Mouse (Mus musculus) limb, embryonic 12.5 days (tissue): Measurements from ENCODE around the gene Ppia. TPM values are rescaled to one million over a fixed set of nuclear protein-coding genes. Genes with fewer than 3 reads are reported as not detected.
"Not testable (repeated sequence)": the region's sequence is repeated elsewhere in the genome, so short reads cannot be mapped to it uniquely, and the experiment has no call there.

Source experiments
- ATAC-seq: fragments of 200-750 bp; cut with Nextera tagmentation; 2 replicates; pipeline ENCODE4 v1.8.0; 2017; ENCODE audit warnings: low read depth, moderate TSS enrichment; ENCODE audit not compliant: insufficient number of reproducible peaks, insufficient read depth, low FRiP score, low TSS enrichment
- H3K27ac ChIP-seq: fragments of 300-500 bp; sonication (generic); 2 replicates; pipeline ENCODE4 v1.5.1; 2016; ENCODE audit warnings: mild to moderate bottlenecking, moderate library complexity
- H3K27me3 ChIP-seq: fragments of 300-500 bp; sonication (generic); 2 replicates; pipeline ENCODE4 v1.6.1; 2016; ENCODE audit warnings: mild to moderate bottlenecking, moderate library complexity
- H3K36me3 ChIP-seq: fragments of 300-500 bp; sonication (generic); 2 replicates; pipeline ENCODE4 v1.6.1; 2016; ENCODE audit warnings: mild to moderate bottlenecking, moderate library complexity
- H3K4me1 ChIP-seq: fragments of 300-500 bp; sonication (generic); replicated peaks from 2 replicates; pipeline ENCODE4 v1.6.1; 2016
- H3K4me2 ChIP-seq: fragments of 300-500 bp; sonication (generic); 2 replicates; pipeline ENCODE4 v1.6.1; 2016; ENCODE audit warnings: mild to moderate bottlenecking, moderate library complexity
- H3K4me3 ChIP-seq: fragments of 300-500 bp; sonication (generic); replicated peaks from 2 replicates; pipeline ENCODE4 v1.5.1; 2016; ENCODE audit warnings: mild to moderate bottlenecking
- H3K9ac ChIP-seq: fragments of 300-500 bp; sonication (generic); replicated peaks from 2 replicates; pipeline ENCODE4 v1.6.1; 2016; ENCODE audit warnings: mild to moderate bottlenecking, moderate library complexity
- H3K9me3 ChIP-seq: fragments of 300-500 bp; sonication (generic); 2 replicates; pipeline ENCODE4 v1.6.1; 2016; ENCODE audit warnings: mild to moderate bottlenecking, moderate library complexity
- WGBS: fragments of 180-500 bp; shearing (Covaris S2); methylation state at CpG from one replicate; pipeline ENCODE4 v1.1.7; 2016; 5-methylcytosine and 5-hydroxymethylcytosine counted together
- polyA plus RNA-seq: library from polyadenylated mRNA; unstranded; fragments of >200 nt; fragmentation: Nextera tagmentation; extraction: Ambion mirVana; gene quantifications from 2 replicates; pipeline ENCODE4 v1.2.1, GENCODE M21; 2016

The Ppia gene
- polyA plus RNA-seq: 5,590 and 5,882 TPM in 2 replicates

DNA sequence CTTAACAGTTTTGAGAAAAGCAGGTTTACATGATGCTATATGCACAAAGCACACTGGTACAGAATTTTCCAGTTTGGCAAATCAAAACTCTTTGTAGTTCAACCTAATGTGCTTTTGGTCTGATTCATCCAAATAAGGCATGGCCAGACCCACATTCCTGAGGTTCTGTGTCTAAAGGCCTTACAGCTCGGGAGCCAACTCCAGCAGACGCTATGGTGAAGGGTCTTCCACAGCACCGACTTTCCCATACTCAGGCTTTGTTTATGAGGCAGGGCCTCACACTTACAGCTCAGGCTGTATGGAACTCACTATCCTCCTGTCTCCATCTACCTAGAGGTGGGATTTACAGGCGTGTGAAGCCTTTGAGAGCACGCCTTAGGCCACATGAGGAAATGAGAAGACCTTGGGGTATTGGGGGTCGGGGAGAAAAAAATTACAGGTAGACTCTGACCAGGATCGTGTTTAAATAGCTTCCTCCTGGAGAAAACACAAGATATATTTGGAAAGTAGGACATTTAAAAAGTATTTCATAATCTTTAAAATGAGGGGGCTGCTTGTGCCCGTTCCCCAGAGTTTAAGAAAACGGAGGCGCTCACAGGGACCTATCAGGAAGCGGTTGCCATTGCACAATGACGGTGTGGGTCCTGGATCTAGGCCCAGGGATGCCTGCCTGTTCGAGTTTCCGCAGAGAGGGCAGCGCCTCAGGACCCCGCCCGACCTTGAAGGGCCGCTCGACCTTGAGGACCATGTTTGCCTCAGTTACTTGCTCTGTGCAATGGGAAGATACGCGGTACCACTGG is at the start of gene Ppia:
TSS of gene Ppia (plus strand) at position 693 of the 800 bp plus-strand sequence.
- whole genome bisulfite sequencing: 4% methylated on average over 21 of the region's 21 CpGs
- no peaks in the 10 kb centered on the region for H3K27me3 ChIP-seq
- H3K9ac ChIP-seq: peak within 1 kb of the TSS; percentile 98
- H3K4me1 ChIP-seq: peaks cover 27% of the 10 kb centered on the region
- ATAC-seq: peak; percentile 50; the same call in 1 of the 2 replicates
- no peaks in the 10 kb centered on the region for H3K9me3 ChIP-seq
- H3K36me3 ChIP-seq: peaks cover 28% of the 10 kb centered on the region
- H3K4me2 ChIP-seq: peak within 1 kb of the TSS; percentile 90
- peak within 1 kb of the TSS; percentile 97 for H3K4me3 ChIP-seq
- peak within 1 kb of the TSS; percentile 97 for H3K27ac ChIP-seq

- Histone ChIP-seq H3K36me3 (no peaks in the 10 kb centered on the region), H3K4me1 (no peaks in the 10 kb centered on the region), H3K9me3 (no peaks in the 10 kb centered on the region), H3K27ac (no peak overlapping the region), H3K9ac (no peak overlapping the region), H3K4me2 (no peak overlapping the region), H3K4me3 (no peak overlapping the region), H3K27me3 (no peaks in the 10 kb centered on the region)
- ATAC-seq: peak; percentile 71; the same call in 1 of the 2 replicates
- WGBS: 20% methylated on average over 11 of the region's 11 CpGs
Measured at GRCm38 (mm10) chr11:6365885-6366284, 49.4 kb upstream of the Ppia start.

- H3K4me1 ChIP-seq: no peaks in the 10 kb centered on the region
- H3K4me3 ChIP-seq: no peak overlapping the region
- no peaks in the 10 kb centered on the region for H3K9me3 ChIP-seq
- H3K27ac ChIP-seq: peak overlapping the region; percentile 54
- no peak for ATAC-seq
- H3K4me2 ChIP-seq: no peak overlapping the region
- 51% methylated on average over 6 of the region's 6 CpGs for WGBS
- H3K36me3 ChIP-seq: no peaks in the 10 kb centered on the region
- H3K9ac ChIP-seq: no peak overlapping the region; the same call in 1 of the 2 replicates
- no peaks in the 10 kb centered on the region for H3K27me3 ChIP-seq
Measured at GRCm38 (mm10) chr11:6366434-6366833, 48.8 kb upstream of the Ppia start.

DNA sequence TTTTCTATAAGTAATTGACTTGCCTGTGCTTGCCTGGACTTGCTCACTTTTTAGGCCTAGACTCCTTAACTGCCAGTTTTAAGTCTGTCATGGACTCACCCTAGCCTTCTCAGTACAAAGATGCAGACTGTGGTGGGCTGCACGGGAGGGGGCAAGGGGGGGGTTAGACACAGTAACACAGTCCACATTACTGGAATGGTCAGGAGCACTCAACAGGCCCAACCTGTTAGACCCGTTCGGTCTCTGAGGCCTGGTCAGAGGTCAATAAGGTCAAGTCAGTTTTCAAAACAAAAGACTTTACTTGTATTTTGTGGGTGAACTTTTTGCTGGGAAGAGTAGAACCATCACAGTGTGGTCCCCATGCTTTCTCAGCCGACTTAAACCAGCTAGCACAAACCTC is 48.1 kb upstream of the Ppia start:
- ATAC-seq: no peak
- H3K4me1 ChIP-seq: no peaks in the 10 kb centered on the region
- H3K4me3 ChIP-seq: no peak overlapping the region
- H3K4me2 ChIP-seq: no peak overlapping the region
- no peaks in the 10 kb centered on the region for H3K36me3 ChIP-seq
- H3K9me3 ChIP-seq: no peaks in the 10 kb centered on the region
- H3K27me3 ChIP-seq: no peaks in the 10 kb centered on the region
- no peak overlapping the region for H3K27ac ChIP-seq
- no peak overlapping the region for H3K9ac ChIP-seq
- WGBS: 69% methylated on average over 4 of the region's 4 CpGs

DNA sequence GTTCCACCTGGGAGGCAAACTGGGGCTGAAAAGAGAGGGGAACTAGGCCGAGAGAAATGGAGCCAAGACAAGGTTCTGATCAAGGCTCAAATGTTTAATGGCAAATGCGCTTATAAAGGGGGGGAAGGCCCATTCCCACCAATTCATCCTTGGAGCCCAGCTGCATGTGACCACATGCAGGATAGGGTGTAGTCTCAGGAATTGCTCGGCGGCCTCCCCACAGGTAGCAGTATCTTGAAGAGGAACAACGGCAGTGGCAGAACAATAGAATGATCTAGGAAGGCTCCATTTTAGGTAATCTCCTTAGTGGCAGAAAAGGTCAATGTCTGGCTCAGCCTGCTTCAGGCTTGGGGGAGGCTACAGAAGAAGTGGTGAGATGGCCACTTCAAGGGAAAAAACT is 47.3 kb upstream of the Ppia start:
- not testable (repeated sequence) for H3K4me3 ChIP-seq, ATAC-seq
- 79% methylated on average over 5 of the region's 5 CpGs for WGBS

DNA sequence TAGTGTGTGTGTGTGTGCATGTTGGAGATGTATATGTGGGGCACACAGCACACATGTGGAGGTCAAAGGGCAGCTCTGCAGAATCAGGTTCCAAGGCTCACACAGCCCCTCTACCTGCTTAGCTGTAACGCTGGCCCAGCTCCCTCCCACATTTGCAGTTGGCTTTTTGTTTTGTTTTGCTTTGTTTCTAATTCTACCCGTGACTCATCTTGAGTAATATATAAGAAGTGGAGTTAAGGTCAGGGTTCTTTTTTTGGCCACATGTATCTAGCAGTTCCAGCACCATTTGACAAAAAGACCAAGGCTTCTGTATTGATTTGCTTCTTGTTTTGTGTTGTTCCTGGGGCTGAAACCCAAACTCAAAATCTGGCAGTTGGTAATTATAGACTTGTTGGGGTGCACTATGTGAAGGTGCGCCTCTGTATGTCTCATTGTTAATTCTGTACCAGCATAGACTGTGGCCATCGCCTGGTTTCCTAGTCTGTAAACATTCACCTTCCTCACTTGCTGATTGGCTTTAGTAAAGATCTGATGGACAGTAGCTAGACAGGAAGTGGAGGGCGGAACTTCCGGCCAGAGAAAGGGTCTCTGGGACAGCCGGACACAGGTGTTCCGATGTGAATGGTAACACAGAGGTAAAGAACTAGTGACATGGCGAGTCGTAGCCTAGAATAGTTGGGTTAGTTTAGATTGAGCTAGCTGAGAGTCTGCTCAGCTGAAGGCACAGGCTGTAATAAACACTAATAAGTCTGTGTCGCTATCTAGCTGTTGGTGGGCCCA is 43.7 kb upstream of the Ppia start:
- H3K27me3 ChIP-seq: no peaks in the 10 kb centered on the region
- H3K4me2 ChIP-seq: no peak overlapping the region
- H3K9ac ChIP-seq: no peak overlapping the region
- WGBS: 84% methylated on average over 11 of the region's 11 CpGs
- H3K4me1 ChIP-seq: no peaks in the 10 kb centered on the region
- H3K4me3 ChIP-seq: no peak overlapping the region
- ATAC-seq: no peak
- no peaks in the 10 kb centered on the region for H3K9me3 ChIP-seq
- no peaks in the 10 kb centered on the region for H3K36me3 ChIP-seq
- H3K27ac ChIP-seq: no peak overlapping the region

More for the DNA sequence above, 47.3 kb upstream of the Ppia start:
- H3K27me3 ChIP-seq, H3K9ac ChIP-seq, H3K9me3 ChIP-seq, H3K4me1 ChIP-seq, H3K27ac ChIP-seq, H3K4me2 ChIP-seq, H3K36me3 ChIP-seq: not testable (repeated sequence)

DNA sequence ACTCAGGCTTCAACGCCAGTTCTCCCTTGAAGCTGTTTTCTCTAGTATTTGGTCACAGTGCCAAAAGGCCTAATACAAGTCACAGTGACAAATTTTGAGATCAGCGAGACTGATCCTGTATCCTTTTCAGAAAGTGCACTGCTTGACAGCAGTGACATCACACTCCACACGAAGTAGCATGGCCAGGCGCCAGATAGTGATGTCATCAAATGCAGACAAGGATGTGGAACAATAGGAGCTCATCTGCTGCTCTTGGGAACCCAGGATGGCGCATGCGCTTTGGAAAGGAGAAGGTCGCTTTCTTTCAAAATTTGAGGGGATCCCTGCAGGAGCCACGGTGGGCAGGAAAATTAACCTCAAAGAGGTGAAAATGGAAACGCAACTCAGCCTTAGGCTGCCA is 42.5 kb upstream of the Ppia start:
- no peak overlapping the region for H3K4me2 ChIP-seq
- H3K4me1 ChIP-seq: no peaks in the 10 kb centered on the region
- no peaks in the 10 kb centered on the region for H3K27me3 ChIP-seq
- H3K9ac ChIP-seq: no peak overlapping the region
- H3K4me3 ChIP-seq: no peak overlapping the region
- no peak for ATAC-seq
- 90% methylated on average over 9 of the region's 9 CpGs for WGBS
- no peak overlapping the region for H3K27ac ChIP-seq
- H3K9me3 ChIP-seq: no peaks in the 10 kb centered on the region
- no peaks in the 10 kb centered on the region for H3K36me3 ChIP-seq

DNA sequence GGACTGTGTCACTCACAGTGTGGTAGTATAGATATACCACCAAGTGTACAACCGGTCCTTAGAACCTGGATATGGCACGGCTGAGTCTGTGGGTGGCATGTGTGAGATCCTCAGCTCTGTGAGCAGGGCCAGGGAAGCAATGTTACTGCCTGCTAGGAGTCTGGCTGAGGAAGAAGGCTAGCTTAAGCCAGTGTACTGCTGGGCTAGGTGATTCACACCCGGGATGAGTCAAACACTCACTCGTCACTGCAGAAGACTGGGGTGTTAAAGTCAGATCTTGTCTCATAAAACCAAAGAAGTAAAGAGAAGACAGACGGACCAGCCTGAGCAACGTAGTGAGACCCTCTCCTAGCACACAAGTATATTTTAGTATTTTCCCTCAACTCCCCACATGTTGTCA is 34.3 kb upstream of the Ppia start:
- no peaks in the 10 kb centered on the region for H3K4me1 ChIP-seq
- no peak overlapping the region for H3K4me3 ChIP-seq

GRCm38 (mm10) chr11:6388126-6388725 is 27.0 kb upstream of the Ppia start:
- H3K4me3 ChIP-seq: peak overlapping the region; percentile 81
- no peaks in the 10 kb centered on the region for H3K9me3 ChIP-seq
- peak overlapping the region; percentile 42; the same call in 1 of the 2 replicates for H3K4me2 ChIP-seq
- 90% methylated on average over 6 of the region's 6 CpGs for WGBS
- peak overlapping the region; percentile 93 for H3K27ac ChIP-seq
- H3K4me1 ChIP-seq: peaks cover 18% of the 10 kb centered on the region
- peaks cover 8% of the 10 kb centered on the region for H3K36me3 ChIP-seq
- ATAC-seq: no peak
- H3K9ac ChIP-seq: no peak overlapping the region
- H3K27me3 ChIP-seq: no peaks in the 10 kb centered on the region

More for the DNA sequence above, 34.3 kb upstream of the Ppia start:
- Histone ChIP-seq H3K27me3 (no peaks in the 10 kb centered on the region), H3K4me2 (no peak overlapping the region), H3K9ac (no peak overlapping the region), H3K36me3 (no peaks in the 10 kb centered on the region), H3K9me3 (no peaks in the 10 kb centered on the region), H3K27ac (no peak overlapping the region)
- WGBS: 78% methylated on average over 6 of the region's 6 CpGs
- no peak for ATAC-seq

GRCm38 (mm10) chr11:6388726-6389413 is 26.4 kb upstream of the Ppia start, which contains the start of gene Zmiz2:
Gene Zmiz2 (plus strand): TSS chr11:6389074.
- Histone ChIP-seq H3K4me2 (peak within 1 kb of the TSS; percentile 90), H3K36me3 (peaks cover 10% of the 10 kb centered on the region), H3K4me3 (peak within 1 kb of the TSS; percentile 81), H3K9ac (peak within 1 kb of the TSS; percentile 79), H3K4me1 (peaks cover 18% of the 10 kb centered on the region), H3K27ac (peak within 1 kb of the TSS; percentile 93), H3K27me3 (no peaks in the 10 kb centered on the region), H3K9me3 (no peaks in the 10 kb centered on the region)
- WGBS: 7% methylated on average over 60 of the region's 60 CpGs
- peak; percentile 99 for ATAC-seq
